ENCODE assay signal across 27 mouse cellular contexts in genomic region chr4:65120329-65120728, GRCm38 (mm10). TPM values are rescaled to one million over a fixed set of nuclear protein-coding genes. Genes with fewer than 3 reads are reported as not detected.
DNase-seq lines count a peak whose midpoint lies in the region; ATAC-seq and TF ChIP-seq lines count a peak whose summit lies in the region.
"Had no signal": no experiment of that assay in that cellular context is flagged by ENCODE, and none has a peak within 500 bp of the region (broad histone marks: within the 10 kb centered on the region; RNA-seq: fewer than 3 reads in every experiment).

No protein-coding gene starts in this region.

- H3K9ac ChIP-seq in heart, postnatal 0 days (replicated peaks; ENCODE audit: low read depth, low read length): no peak overlapping the region
- no peak overlapping the region for H3K9ac ChIP-seq in kidney, embryonic 14.5 days (ENCODE audit: low read depth, low read length)
- no peak overlapping the region for H3K9ac ChIP-seq in intestine, embryonic 16.5 days (ENCODE audit: low read depth, low read length)
- H3K9ac ChIP-seq: forebrain, embryonic 13.5 days; hindbrain, embryonic 12.5 days; intestine, embryonic 15.5 days; limb, embryonic 13.5 days; liver, embryonic 12.5 days had no signal

- no peaks in the 10 kb centered on the region for H3K4me1 ChIP-seq in heart, postnatal 0 days (ENCODE audit: control insufficient read depth, insufficient read depth)
- H3K4me1 ChIP-seq in kidney, embryonic 14.5 days (ENCODE audit: control insufficient read depth, insufficient read depth, low read length): no peaks in the 10 kb centered on the region
- H3K4me1 ChIP-seq in E14TG2a.4 (replicated peaks; ENCODE audit: low read depth, low read length): peaks cover 12% of the 10 kb centered on the region
- peaks cover 7% of the 10 kb centered on the region; the same call in 1 of the 2 replicates for H3K4me1 ChIP-seq in intestine, embryonic 16.5 days (ENCODE audit: control insufficient read depth, insufficient read depth, low read length)
- H3K4me1 ChIP-seq: liver, embryonic 12.5 days had no signal

- TF ChIP-seq CTCF in heart, postnatal 0 days (IDR thresholded peaks at IDR 0.05; ENCODE audit: low read depth): peak; percentile 23
- peak; percentile 15; the same call in 1 of the 2 replicates for TF ChIP-seq CTCF in E14TG2a.4 (conservative IDR thresholded peaks at IDR 0.05; ENCODE audit: low read length)

- peaks cover 14% of the 10 kb centered on the region for H3K27me3 ChIP-seq in heart, postnatal 0 days (ENCODE audit: control insufficient read depth, insufficient read depth, low read length)
- H3K27me3 ChIP-seq in kidney, embryonic 14.5 days (ENCODE audit: control insufficient read depth, insufficient read depth, low read length): peaks cover 11% of the 10 kb centered on the region; the same call in 1 of the 2 replicates
- peaks cover 38% of the 10 kb centered on the region for H3K27me3 ChIP-seq in E14TG2a.4 (ENCODE audit: insufficient read depth, low read length)
- peaks cover 7% of the 10 kb centered on the region for H3K27me3 ChIP-seq in intestine, embryonic 16.5 days (replicated peaks; ENCODE audit: control insufficient read depth, insufficient read depth, low read length)
- H3K27me3 ChIP-seq: CH12.LX had no signal

- no peak overlapping the region for H3K4me3 ChIP-seq in heart, postnatal 0 days (ENCODE audit: low read depth, low read length)
- H3K4me3 ChIP-seq in kidney, embryonic 14.5 days (ENCODE audit: low read length): no peak overlapping the region
- no peak overlapping the region for H3K4me3 ChIP-seq in E14TG2a.4 (replicated peaks; ENCODE audit: low read length)
- no peak overlapping the region for H3K4me3 ChIP-seq in intestine, embryonic 16.5 days (ENCODE audit: low read length)
- H3K4me3 ChIP-seq: forebrain, embryonic 13.5 days; hindbrain, embryonic 12.5 days; intestine, embryonic 15.5 days; limb, embryonic 13.5 days; liver, embryonic 12.5 days had no signal

- no peaks in the 10 kb centered on the region for H3K9me3 ChIP-seq in heart, postnatal 0 days (replicated peaks; ENCODE audit: control insufficient read depth, low read length)
- H3K9me3 ChIP-seq in kidney, embryonic 14.5 days (ENCODE audit: control insufficient read depth, low read length): no peaks in the 10 kb centered on the region
- H3K9me3 ChIP-seq in E14TG2a.4 (ENCODE audit: low read length): no peaks in the 10 kb centered on the region
- H3K9me3 ChIP-seq in intestine, embryonic 16.5 days (ENCODE audit: control insufficient read depth, low read length): no peaks in the 10 kb centered on the region
- H3K9me3 ChIP-seq: forebrain, embryonic 13.5 days; hindbrain, embryonic 12.5 days; intestine, embryonic 15.5 days; limb, embryonic 13.5 days; liver, embryonic 12.5 days had no signal

- no peak for TF ChIP-seq EP300 in heart, postnatal 0 days (IDR thresholded peaks at IDR 0.05; ENCODE audit: low read depth)

- H3K27ac ChIP-seq in heart, postnatal 0 days (ENCODE audit: low read depth): no peak overlapping the region
- no peak overlapping the region for H3K27ac ChIP-seq in kidney, embryonic 14.5 days (ENCODE audit: low read depth, low read length)
- no peak overlapping the region for H3K27ac ChIP-seq in intestine, embryonic 16.5 days (ENCODE audit: low read length)
- H3K27ac ChIP-seq: forebrain, embryonic 13.5 days; hindbrain, embryonic 12.5 days; hindbrain, postnatal 0 days; intestine, embryonic 15.5 days; limb, embryonic 13.5 days; liver, embryonic 12.5 days had no signal

- intact Hi-C loops in heart, postnatal 36 days (cut with DNase I): loop anchor here (2.0 to 10.0 kb wide), 2 partner anchors 468 to 586 kb away; no protein-coding TSS in a partner anchor

- peak; percentile 3 for DNase-seq in embryo, embryonic 11 days
- no peak for DNase-seq in embryo, embryonic 10 days (ENCODE audit: low spot score)
- DNase-seq in heart, postnatal 0 days (ENCODE audit: low spot score): no peak
- DNase-seq in heart, postnatal 36 days: no peak
- DNase-seq in kidney, postnatal 14 days: peak; percentile 28
- DNase-seq: adrenal gland, postnatal 14 days; cerebellum, adult 11 months; cerebellum, adult 9-11 months; layer of hippocampus, adult 9-11 months; lung, adult 18-20 months; lung, postnatal 14 days; midbrain, embryonic 14.5 days; spleen, adult 18-20 months; thymus, adult 18-20 months; thymus, postnatal 25 days had no signal

- WGBS in heart, postnatal 0 days: 31% methylated on average over 1 of the region's 1 CpGs
- WGBS in kidney, embryonic 14.5 days: 79% methylated on average over 1 of the region's 1 CpGs
- WGBS in intestine, embryonic 16.5 days: 56% methylated on average over 1 of the region's 1 CpGs

- H3K36me3 ChIP-seq in heart, postnatal 0 days (replicated peaks; ENCODE audit: control insufficient read depth, insufficient read depth, low read length): no peaks in the 10 kb centered on the region
- no peaks in the 10 kb centered on the region for H3K36me3 ChIP-seq in kidney, embryonic 14.5 days (ENCODE audit: control insufficient read depth, insufficient read depth, low read length)
- no peaks in the 10 kb centered on the region for H3K36me3 ChIP-seq in E14TG2a.4 (ENCODE audit: insufficient read depth, low read length)
- H3K36me3 ChIP-seq in intestine, embryonic 16.5 days (ENCODE audit: control insufficient read depth, insufficient read depth, low read length): no peaks in the 10 kb centered on the region
- H3K36me3 ChIP-seq: G1E; hindbrain, embryonic 12.5 days; intestine, embryonic 15.5 days; limb, embryonic 13.5 days; liver, embryonic 12.5 days had no signal

- ATAC-seq in heart, postnatal 0 days (ENCODE audit: insufficient read depth, low read depth): no peak
- ATAC-seq in kidney, embryonic 14.5 days (ENCODE audit: low FRiP score, low TSS enrichment): no peak
- no peak for ATAC-seq in intestine, embryonic 16.5 days
- ATAC-seq: forebrain, embryonic 13.5 days; hindbrain, postnatal 0 days; intestine, embryonic 15.5 days; liver, embryonic 12.5 days had no signal

- H3K4me2 ChIP-seq in heart, postnatal 0 days (ENCODE audit: low read depth, low read length): no peak overlapping the region
- no peak overlapping the region for H3K4me2 ChIP-seq in kidney, embryonic 14.5 days (replicated peaks; ENCODE audit: low read depth, low read length)
- no peak overlapping the region for H3K4me2 ChIP-seq in intestine, embryonic 16.5 days (ENCODE audit: low read depth, low read length)
- H3K4me2 ChIP-seq: forebrain, embryonic 13.5 days; hindbrain, embryonic 12.5 days; intestine, embryonic 15.5 days; limb, embryonic 13.5 days; liver, embryonic 12.5 days had no signal

RNA-seq across cellular contexts. Expression of gene Pappa, which starts 3.6 kb away (rescaled TPM):
- 1.2 and 1.9 TPM in 2 replicates for total RNA-seq in heart, postnatal 0 days (2014; rRNA removed; ENCODE audit: low replicate concordance)
- polyA plus RNA-seq in heart, postnatal 0 days (2015; fragmentation: Nextera tagmentation; extraction: Ambion mirVana): 0.14 and 0.19 TPM in 2 replicates
- under 1 TPM; 0.43 to 0.50 TPM for total RNA-seq in heart, postnatal 36 days (2021)
- polyA plus RNA-seq in kidney, embryonic 14.5 days (2014; fragmentation: Nextera tagmentation; extraction: Ambion mirVana): 3.5 and 3.7 TPM in 2 replicates
- polyA plus RNA-seq in intestine, embryonic 16.5 days (2015; fragmentation: Nextera tagmentation; extraction: Ambion mirVana): 0.53 and 0.61 TPM in 2 replicates
- total RNA-seq: CH12.LX; monocyte, adult 5-6 weeks had no signal
- polyA plus RNA-seq: G1E had no signal

Comparison
In these comparisons a context has a peak if more than half of its experiments do, and no peak if none do; other contexts are left out.
1. DNase-seq: peak in embryo, embryonic 11 days (single experiment) and kidney, postnatal 14 days (single experiment); none in embryo, embryonic 10 days (single experiment), heart, postnatal 0 days (single experiment) and heart, postnatal 36 days (0 of 2).